Mouse (Mus musculus): ENCODE data around the gene Ang6. TPM values are rescaled to one million over a fixed set of nuclear protein-coding genes. Genes with fewer than 3 reads are reported as not detected.
"Not testable (repeated sequence)": the region's sequence is repeated elsewhere in the genome, so short reads cannot be mapped to it uniquely, and the experiment has no call there.

Gene Ang6
- not detected in 2 replicates for polyA plus RNA-seq (2014; fragmentation: Nextera tagmentation; extraction: Ambion mirVana)

DNA sequence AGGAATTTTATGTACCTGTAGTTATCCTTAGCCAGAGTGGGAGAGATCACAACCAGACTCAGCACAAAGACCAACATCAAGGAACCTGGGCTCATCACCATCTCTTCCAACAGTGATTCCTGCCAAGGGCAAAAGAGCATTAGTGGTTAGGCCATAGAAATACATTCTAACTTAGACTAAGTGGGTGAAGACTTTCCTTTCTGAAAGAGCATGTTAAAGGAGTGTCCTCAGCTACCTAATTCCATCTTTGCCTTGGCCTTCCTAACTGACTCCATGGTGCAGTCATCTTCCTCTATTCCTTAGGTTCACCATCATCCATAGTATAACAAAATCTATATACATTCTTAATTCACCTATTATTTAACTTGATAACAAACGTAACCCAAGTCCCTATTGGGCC is at the start of gene Ang6:
Ang6 (minus strand) TSS at position 101 of the 400 bp plus-strand sequence.
- ATAC-seq (ENCODE audit: insufficient read depth) (no peak), DNase-seq (no peak)
- WGBS = 67% methylated on average over 1 of the region's 1 CpGs
- Histone ChIP-seq H3K36me3 (ENCODE audit: insufficient read depth) (no peaks in the 10 kb centered on the region), H3K4me3 (ENCODE audit: low read depth, low read length) (no peak within 1 kb of the TSS), H3K9me3 (ENCODE audit: low read depth, low read length) (no peaks in the 10 kb centered on the region), H3K27ac (ENCODE audit: low read depth) (no peak within 1 kb of the TSS), H3K9ac (no peak within 1 kb of the TSS), H3K27me3 (ENCODE audit: insufficient read depth, low read length) (no peaks in the 10 kb centered on the region), H3K4me2 (no peak within 1 kb of the TSS), H3K4me1 (ENCODE audit: insufficient read depth) (no peaks in the 10 kb centered on the region)
- no peak for TF ChIP-seq CTCF (IDR thresholded peaks at IDR 0.05; ENCODE audit: low read depth)

DNA sequence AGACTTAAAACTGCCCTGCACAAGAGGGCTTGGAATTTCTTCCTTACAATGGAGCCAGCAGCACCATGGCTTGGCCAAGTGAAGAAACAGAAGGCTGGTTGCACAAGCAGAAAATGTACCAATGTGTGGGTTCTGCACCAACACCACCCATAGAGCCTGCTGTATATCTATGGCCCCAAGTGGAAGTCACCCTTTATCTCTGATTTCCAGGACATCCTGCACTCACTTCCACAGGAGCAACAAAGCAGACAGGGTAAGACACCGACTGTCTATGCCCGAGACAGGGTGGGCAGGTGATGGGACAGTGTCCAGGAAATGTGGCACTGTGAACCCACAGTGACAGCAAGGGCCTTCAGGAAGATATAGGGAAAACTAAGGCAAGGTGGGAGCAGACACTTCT is 44.5 kb upstream of the Ang6 start:
- not testable (repeated sequence) for H3K9ac ChIP-seq; DNase-seq; H3K27ac ChIP-seq (ENCODE audit: low read depth); H3K4me2 ChIP-seq; H3K36me3 ChIP-seq (ENCODE audit: insufficient read depth); H3K4me1 ChIP-seq (ENCODE audit: insufficient read depth); H3K27me3 ChIP-seq (ENCODE audit: insufficient read depth, low read length); ATAC-seq (ENCODE audit: insufficient read depth); H3K4me3 ChIP-seq (ENCODE audit: low read depth, low read length); H3K9me3 ChIP-seq (ENCODE audit: low read depth, low read length)
- WGBS = 86% methylated on average over 2 of the region's 2 CpGs

DNA sequence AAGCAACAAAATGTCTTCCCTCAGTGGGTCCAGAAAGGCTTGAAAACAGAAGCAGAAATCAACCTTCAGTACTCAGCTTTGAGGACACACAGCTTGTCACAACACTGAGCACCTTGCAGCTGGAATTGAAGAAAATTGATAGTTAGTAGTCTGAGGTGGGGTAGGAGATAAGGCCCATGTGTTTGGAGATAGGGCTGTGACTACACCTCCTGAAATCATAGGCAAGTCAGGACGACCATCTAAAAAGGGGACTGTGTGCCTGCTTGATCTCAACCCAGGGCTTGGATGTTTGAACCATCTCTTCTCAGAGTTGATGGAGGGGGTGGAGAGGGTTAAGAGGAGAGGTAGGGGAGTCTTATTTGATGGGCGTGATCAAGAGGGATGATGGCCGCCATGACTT is 29.8 kb upstream of the Ang6 start:
- not testable (repeated sequence) for H3K27me3 ChIP-seq (ENCODE audit: insufficient read depth, low read length); H3K4me3 ChIP-seq (ENCODE audit: low read depth, low read length); H3K27ac ChIP-seq (ENCODE audit: low read depth); H3K4me1 ChIP-seq (ENCODE audit: insufficient read depth); DNase-seq; H3K36me3 ChIP-seq (ENCODE audit: insufficient read depth); H3K9ac ChIP-seq; H3K9me3 ChIP-seq (ENCODE audit: low read depth, low read length); ATAC-seq (ENCODE audit: insufficient read depth); H3K4me2 ChIP-seq
- 56% methylated on average over 1 of the region's 3 CpGs for WGBS

DNA sequence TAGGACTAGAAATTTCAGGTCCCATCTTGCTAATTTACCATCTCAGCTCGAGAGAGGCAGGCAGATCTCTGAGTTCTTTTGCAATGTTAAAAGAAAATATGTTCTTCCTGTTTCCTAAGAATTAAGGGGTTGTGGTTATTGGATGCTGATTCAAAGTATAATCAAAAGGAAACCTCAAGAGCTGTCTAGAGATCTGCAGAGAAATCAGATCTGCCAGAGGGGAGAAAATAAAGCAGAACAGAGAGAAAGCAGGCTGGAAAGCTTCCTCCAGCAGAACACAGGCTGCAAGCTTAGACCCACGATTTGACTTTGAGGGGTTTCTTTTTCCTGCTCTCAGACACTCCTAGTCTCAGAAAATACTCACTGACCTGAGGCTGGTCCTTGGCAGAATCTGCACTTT is 7.6 kb upstream of the Ang6 start:
- not testable (repeated sequence) for H3K4me2 ChIP-seq; H3K4me3 ChIP-seq (ENCODE audit: low read depth, low read length); H3K9ac ChIP-seq; H3K9me3 ChIP-seq (ENCODE audit: low read depth, low read length); H3K4me1 ChIP-seq (ENCODE audit: insufficient read depth); DNase-seq; H3K36me3 ChIP-seq (ENCODE audit: insufficient read depth); H3K27ac ChIP-seq (ENCODE audit: low read depth); ATAC-seq (ENCODE audit: insufficient read depth); H3K27me3 ChIP-seq (ENCODE audit: insufficient read depth, low read length)
- 32% methylated on average over 2 of the region's 2 CpGs for WGBS

DNA sequence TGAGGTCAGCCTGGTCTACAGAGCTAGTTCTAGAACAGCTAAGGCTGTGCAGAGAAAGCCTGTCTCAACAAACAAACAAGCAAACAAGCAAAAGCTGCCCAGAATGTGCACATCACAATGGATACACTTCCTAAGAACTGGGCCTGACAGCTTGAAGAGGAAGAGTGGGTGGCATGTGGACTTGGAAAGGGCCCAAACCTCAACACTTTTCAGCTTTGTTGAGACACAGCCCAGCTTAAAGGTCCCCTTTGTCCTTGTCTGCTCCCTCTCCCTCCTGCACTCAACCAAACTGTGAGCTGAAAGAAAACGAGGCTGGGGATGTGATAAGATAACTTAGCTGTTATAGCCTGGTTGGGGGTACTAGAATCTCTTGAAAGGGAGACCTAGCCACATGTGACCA is 6.0 kb upstream of the Ang6 start:
- no CpG with 5 or more reads among the region's 1 CpGs for WGBS
- not testable (repeated sequence) for ATAC-seq (ENCODE audit: insufficient read depth); H3K36me3 ChIP-seq (ENCODE audit: insufficient read depth); DNase-seq; H3K9ac ChIP-seq; H3K9me3 ChIP-seq (ENCODE audit: low read depth, low read length); H3K27ac ChIP-seq (ENCODE audit: low read depth); H3K4me2 ChIP-seq; H3K4me1 ChIP-seq (ENCODE audit: insufficient read depth); H3K4me3 ChIP-seq (ENCODE audit: low read depth, low read length); H3K27me3 ChIP-seq (ENCODE audit: insufficient read depth, low read length)

DNA sequence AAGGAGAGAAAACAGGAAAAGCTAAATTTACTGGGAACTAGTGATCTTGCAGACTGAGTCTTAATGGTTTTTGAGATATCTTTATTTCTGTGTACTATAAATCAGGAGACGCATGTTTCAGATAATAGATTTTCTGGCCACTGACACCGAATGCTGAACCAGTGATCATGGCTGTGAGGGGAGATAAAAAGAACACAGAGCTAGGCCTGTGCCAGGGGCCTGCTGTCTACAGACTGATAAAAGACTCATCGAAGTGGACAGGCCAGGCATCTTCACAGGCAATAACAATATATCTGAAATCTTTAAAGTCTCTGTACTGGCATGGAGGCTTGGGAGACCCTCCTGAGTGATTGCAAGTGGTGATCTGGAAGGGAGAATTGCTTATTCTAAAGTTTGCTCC is 469 bp downstream of the Ang6 start:
- Histone ChIP-seq H3K27ac (ENCODE audit: low read depth) (no peak overlapping the region), H3K4me3 (ENCODE audit: low read depth, low read length) (no peak overlapping the region), H3K36me3 (ENCODE audit: insufficient read depth) (no peaks in the 10 kb centered on the region), H3K9ac (no peak overlapping the region), H3K4me1 (ENCODE audit: insufficient read depth) (no peaks in the 10 kb centered on the region), H3K27me3 (ENCODE audit: insufficient read depth, low read length) (no peaks in the 10 kb centered on the region), H3K9me3 (ENCODE audit: low read depth, low read length) (no peaks in the 10 kb centered on the region), H3K4me2 (no peak overlapping the region)
- no peak for ATAC-seq (ENCODE audit: insufficient read depth)
- no peak for DNase-seq
- 48% methylated on average over 3 of the region's 3 CpGs for WGBS
- no peak for TF ChIP-seq CTCF (IDR thresholded peaks at IDR 0.05; ENCODE audit: low read depth)

DNA sequence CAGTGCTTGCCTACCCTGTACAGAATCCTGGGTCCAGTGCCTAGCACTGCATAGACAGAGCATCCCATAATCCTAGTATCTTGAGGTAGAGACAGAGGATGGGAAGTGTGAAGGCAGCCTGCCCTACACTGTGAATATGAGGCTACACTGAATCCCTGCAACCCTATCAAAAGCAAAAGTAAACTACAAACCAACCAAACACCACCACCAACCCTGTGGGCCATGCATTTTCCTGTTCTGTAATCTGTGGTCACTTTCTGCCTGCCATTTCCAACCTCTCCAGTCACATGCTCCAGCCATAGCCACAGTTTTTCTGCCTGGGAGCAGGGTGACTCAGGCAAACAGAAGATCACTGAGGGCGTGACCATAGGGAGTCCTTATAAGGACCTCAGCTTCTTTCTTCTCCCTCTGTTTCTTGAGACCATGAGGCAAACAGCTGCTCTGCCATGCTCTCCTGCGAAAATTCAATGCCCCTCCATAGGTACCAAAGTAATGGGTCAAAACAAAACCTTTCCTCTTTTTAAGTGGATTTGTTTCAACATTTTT is 3.5 kb downstream of the Ang6 start:
- not testable (repeated sequence) for H3K27ac ChIP-seq (ENCODE audit: low read depth); H3K27me3 ChIP-seq (ENCODE audit: insufficient read depth, low read length); DNase-seq; H3K4me1 ChIP-seq (ENCODE audit: insufficient read depth); H3K36me3 ChIP-seq (ENCODE audit: insufficient read depth); H3K4me2 ChIP-seq; ATAC-seq (ENCODE audit: insufficient read depth); H3K9ac ChIP-seq; H3K4me3 ChIP-seq (ENCODE audit: low read depth, low read length); H3K9me3 ChIP-seq (ENCODE audit: low read depth, low read length)
- 70% methylated on average over 2 of the region's 2 CpGs for WGBS

DNA sequence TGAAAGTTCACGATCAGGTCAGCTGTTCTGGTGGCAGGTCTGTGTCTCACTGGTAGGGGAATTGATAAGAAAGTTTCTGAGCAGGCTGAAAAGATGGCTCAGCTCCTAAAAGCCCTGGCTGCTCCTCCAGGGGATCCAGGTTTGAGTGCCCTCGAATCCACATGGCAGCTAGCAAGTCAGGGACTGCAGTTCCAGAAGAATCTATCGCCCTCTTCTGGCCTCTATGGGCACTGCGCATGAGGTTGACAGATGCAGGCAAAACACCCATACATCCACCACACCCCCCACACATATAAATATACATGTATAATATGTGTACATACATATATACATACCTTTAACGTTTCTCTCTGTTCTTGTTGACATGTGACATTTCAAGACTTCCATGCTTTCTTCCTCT is 14.7 kb downstream of the Ang6 start:
- ATAC-seq (ENCODE audit: insufficient read depth) (peak; percentile 26; the same call in 1 of the 2 replicates), DNase-seq (peak; percentile 80)
- H3K27ac ChIP-seq (ENCODE audit: low read depth); H3K4me2 ChIP-seq; H3K4me1 ChIP-seq (ENCODE audit: insufficient read depth); H3K9me3 ChIP-seq (ENCODE audit: low read depth, low read length); H3K36me3 ChIP-seq (ENCODE audit: insufficient read depth); H3K9ac ChIP-seq; H3K27me3 ChIP-seq (ENCODE audit: insufficient read depth, low read length); H3K4me3 ChIP-seq (ENCODE audit: low read depth, low read length): not testable (repeated sequence)
- peak; percentile 72 for TF ChIP-seq CTCF (IDR thresholded peaks at IDR 0.05; ENCODE audit: low read depth)
- 12% methylated on average over 5 of the region's 5 CpGs for WGBS

Measured in lung, embryonic 14.5 days (tissue).